Mouse (Mus musculus): Measurements from ENCODE around the gene Ifna11. TPM values are rescaled to one million over a fixed set of nuclear protein-coding genes. Genes with fewer than 3 reads are reported as not detected.
"Not testable (repeated sequence)": the region's sequence is repeated elsewhere in the genome, so short reads cannot be mapped to it uniquely, and the experiment has no call there.

The Ifna11 gene
- polyA plus RNA-seq, 1 experiment from 2014 or later, result not detected

DNA sequence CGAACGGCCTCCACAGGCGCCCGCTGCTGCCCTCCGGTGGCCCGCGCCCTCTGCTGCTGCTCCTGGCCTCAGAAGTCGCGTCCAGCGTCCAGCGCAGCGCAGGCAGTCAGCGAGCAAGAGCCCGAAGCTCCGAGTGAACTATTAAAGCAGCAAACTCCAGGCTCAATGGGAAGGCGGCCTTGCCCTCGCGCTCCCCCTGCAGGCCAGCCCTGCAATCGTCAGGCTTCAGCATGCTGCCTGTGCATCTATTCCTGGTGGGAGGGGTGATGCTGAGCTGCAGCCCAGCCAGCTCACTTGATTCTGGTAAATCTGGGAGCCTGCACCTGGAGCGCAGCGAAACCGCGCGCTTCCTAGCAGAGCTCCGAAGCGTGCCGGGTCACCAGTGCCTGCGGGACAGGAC, 31.4 kb upstream of the Ifna11 start, which contains the start of gene Gm13277:
Gene Gm13277, plus strand, starts transcription at position 231 of the 400 bp plus-strand sequence.
- not testable (repeated sequence) for DNase-seq; H3K4me1 ChIP-seq (ENCODE audit: insufficient read depth); H3K4me3 ChIP-seq (ENCODE audit: low read depth, low read length); H3K36me3 ChIP-seq (replicated peaks; ENCODE audit: insufficient read depth, low read length); H3K9ac ChIP-seq (replicated peaks); H3K9me3 ChIP-seq (ENCODE audit: low read length); H3K27me3 ChIP-seq (ENCODE audit: insufficient read depth, low read length); H3K27ac ChIP-seq (ENCODE audit: low read depth); ATAC-seq; H3K4me2 ChIP-seq (ENCODE audit: low read depth, low read length)
- WGBS (ENCODE audit: insufficient replicate concordance), result 0% methylated on average over 1 of the region's 28 CpGs
- TF ChIP-seq CTCF (IDR thresholded peaks at IDR 0.05; ENCODE audit: low read depth), result peak; percentile 61

DNA sequence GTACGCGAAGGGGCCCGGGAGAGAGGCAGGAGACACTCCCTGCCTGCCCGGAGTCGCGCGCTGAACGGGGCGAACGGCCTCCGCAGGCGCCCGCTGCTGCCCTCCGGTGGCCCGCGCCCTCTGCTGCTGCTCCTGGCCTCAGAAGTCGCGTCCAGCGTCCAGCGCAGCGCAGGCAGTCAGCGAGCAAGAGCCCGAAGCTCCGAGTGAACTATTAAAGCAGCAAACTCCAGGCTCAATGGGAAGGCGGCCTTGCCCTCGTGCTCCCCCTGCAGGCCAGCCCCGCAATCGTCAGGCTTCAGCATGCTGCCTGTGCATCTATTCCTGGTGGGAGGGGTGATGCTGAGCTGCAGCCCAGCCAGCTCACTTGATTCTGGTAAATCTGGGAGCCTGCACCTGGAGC, 28.5 kb upstream of the Ifna11 start, which contains the start of gene Gm13278:
Gene Gm13278, plus strand, starts transcription at position 301 of the 400 bp plus-strand sequence.
- H3K4me2 ChIP-seq (ENCODE audit: low read depth, low read length); H3K27ac ChIP-seq (ENCODE audit: low read depth); DNase-seq; H3K36me3 ChIP-seq (replicated peaks; ENCODE audit: insufficient read depth, low read length); H3K9ac ChIP-seq (replicated peaks); H3K4me3 ChIP-seq (ENCODE audit: low read depth, low read length); ATAC-seq; H3K9me3 ChIP-seq (ENCODE audit: low read length); H3K4me1 ChIP-seq (ENCODE audit: insufficient read depth); H3K27me3 ChIP-seq (ENCODE audit: insufficient read depth, low read length): not testable (repeated sequence)
- no CpG with 5 or more reads among the region's 28 CpGs for WGBS (ENCODE audit: insufficient replicate concordance)

GRCm38 (mm10) chr4:88793936-88794675, 25.7 kb upstream of the Ifna11 start, which contains the start of gene Gm13275:
Gene Gm13275 (plus strand): TSS chr4:88794487.
- not testable (repeated sequence) for H3K27me3 ChIP-seq (ENCODE audit: insufficient read depth, low read length); H3K36me3 ChIP-seq (replicated peaks; ENCODE audit: insufficient read depth, low read length); ATAC-seq; H3K9me3 ChIP-seq (ENCODE audit: low read length); DNase-seq; H3K27ac ChIP-seq (ENCODE audit: low read depth); H3K4me2 ChIP-seq (ENCODE audit: low read depth, low read length); H3K4me1 ChIP-seq (ENCODE audit: insufficient read depth); H3K4me3 ChIP-seq (ENCODE audit: low read depth, low read length); H3K9ac ChIP-seq (replicated peaks)
- WGBS (ENCODE audit: insufficient replicate concordance), result 0% methylated on average over 2 of the region's 52 CpGs
- peak; percentile 44 for TF ChIP-seq CTCF (IDR thresholded peaks at IDR 0.05; ENCODE audit: low read depth)

GRCm38 (mm10) chr4:88797097-88797496, 22.7 kb upstream of the Ifna11 start, which contains the start of gene Gm13279:
Gene Gm13279 (plus strand): TSS chr4:88797397.
- H3K36me3 ChIP-seq (replicated peaks; ENCODE audit: insufficient read depth, low read length); DNase-seq; H3K27me3 ChIP-seq (ENCODE audit: insufficient read depth, low read length); H3K4me3 ChIP-seq (ENCODE audit: low read depth, low read length); H3K9me3 ChIP-seq (ENCODE audit: low read length); H3K4me1 ChIP-seq (ENCODE audit: insufficient read depth); H3K4me2 ChIP-seq (ENCODE audit: low read depth, low read length); H3K27ac ChIP-seq (ENCODE audit: low read depth); H3K9ac ChIP-seq (replicated peaks); ATAC-seq: not testable (repeated sequence)
- WGBS (ENCODE audit: insufficient replicate concordance), result no CpG with 5 or more reads among the region's 28 CpGs

DNA sequence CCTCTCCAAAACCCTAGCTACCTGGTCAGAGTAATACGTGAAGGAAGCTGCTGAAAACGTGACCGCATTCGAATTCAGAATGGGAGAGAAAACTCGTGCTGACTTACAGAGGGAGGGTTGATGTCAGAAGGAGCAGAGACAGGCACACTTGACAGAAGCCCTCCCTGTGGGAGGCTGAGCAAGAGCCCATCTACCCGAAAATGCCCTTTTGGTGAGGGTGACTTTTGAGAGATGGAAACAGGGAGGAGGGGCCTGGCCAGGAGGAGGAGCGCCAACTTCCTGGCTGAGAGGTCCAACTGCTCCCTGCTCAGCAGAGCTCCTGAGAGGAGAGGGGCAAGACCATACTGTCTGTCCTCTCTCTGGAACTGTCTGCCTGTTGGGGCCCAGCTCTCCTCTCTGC, 20.4 kb upstream of the Ifna11 start, which contains the start of gene Gm13285:
Gene Gm13285, plus strand, starts transcription at position 301 of the 400 bp plus-strand sequence.
- H3K9ac ChIP-seq (replicated peaks); H3K27ac ChIP-seq (ENCODE audit: low read depth); ATAC-seq; H3K27me3 ChIP-seq (ENCODE audit: insufficient read depth, low read length); DNase-seq; H3K4me2 ChIP-seq (ENCODE audit: low read depth, low read length); H3K36me3 ChIP-seq (replicated peaks; ENCODE audit: insufficient read depth, low read length); H3K9me3 ChIP-seq (ENCODE audit: low read length); H3K4me1 ChIP-seq (ENCODE audit: insufficient read depth); H3K4me3 ChIP-seq (ENCODE audit: low read depth, low read length): not testable (repeated sequence)
- WGBS (ENCODE audit: insufficient replicate concordance), result 0% methylated on average over 1 of the region's 7 CpGs

GRCm38 (mm10) chr4:88802954-88803353, 16.8 kb upstream of the Ifna11 start, which contains the start of gene Gm13287:
Gene Gm13287 (plus strand): TSS chr4:88803254.
- not testable (repeated sequence) for H3K36me3 ChIP-seq (replicated peaks; ENCODE audit: insufficient read depth, low read length); DNase-seq; H3K27ac ChIP-seq (ENCODE audit: low read depth); H3K4me3 ChIP-seq (ENCODE audit: low read depth, low read length); ATAC-seq; H3K27me3 ChIP-seq (ENCODE audit: insufficient read depth, low read length); H3K9ac ChIP-seq (replicated peaks); H3K4me1 ChIP-seq (ENCODE audit: insufficient read depth); H3K9me3 ChIP-seq (ENCODE audit: low read length); H3K4me2 ChIP-seq (ENCODE audit: low read depth, low read length)
- WGBS (ENCODE audit: insufficient replicate concordance), result no CpG with 5 or more reads among the region's 29 CpGs

DNA sequence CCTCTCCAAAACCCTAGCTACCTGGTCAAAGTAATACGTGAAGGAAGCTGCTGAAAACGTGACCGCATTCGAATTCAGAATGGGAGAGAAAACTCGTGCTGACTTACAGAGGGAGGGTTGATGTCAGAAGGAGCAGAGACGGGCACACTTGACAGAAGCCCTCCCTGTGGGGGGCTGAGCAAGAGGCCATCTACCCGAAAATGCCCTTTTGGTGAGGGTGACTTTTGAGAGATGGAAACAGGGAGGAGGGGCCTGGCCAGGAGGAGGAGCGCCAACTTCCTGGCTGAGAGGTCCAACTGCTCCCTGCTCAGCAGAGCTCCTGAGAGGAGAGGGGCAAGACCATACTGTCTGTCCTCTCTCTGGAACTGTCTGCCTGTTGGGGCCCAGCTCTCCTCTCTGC, 14.5 kb upstream of the Ifna11 start, which contains the start of gene Gm13288:
Gene Gm13288, plus strand, starts transcription at position 301 of the 400 bp plus-strand sequence.
- H3K27me3 ChIP-seq (ENCODE audit: insufficient read depth, low read length); H3K4me1 ChIP-seq (ENCODE audit: insufficient read depth); H3K27ac ChIP-seq (ENCODE audit: low read depth); ATAC-seq; DNase-seq; H3K4me2 ChIP-seq (ENCODE audit: low read depth, low read length); H3K4me3 ChIP-seq (ENCODE audit: low read depth, low read length); H3K9me3 ChIP-seq (ENCODE audit: low read length); H3K9ac ChIP-seq (replicated peaks); H3K36me3 ChIP-seq (replicated peaks; ENCODE audit: insufficient read depth, low read length): not testable (repeated sequence)
- whole genome bisulfite sequencing (ENCODE audit: insufficient replicate concordance), result no CpG with 5 or more reads among the region's 8 CpGs

Data from liver, postnatal 0 days (tissue).